Mouse (Mus musculus) G1E (cell line): ENCODE data around the gene Ndufa3.

ENCODE experiments used
- CTCF ChIP-seq: IDR thresholded peaks from 2 replicates; pipeline ENCODE4 v1.5.1; 2012; ENCODE audit warnings: low read depth, low read length, inconsistent platforms, mixed read lengths
- GATA1 ChIP-seq: IDR thresholded peaks from 2 replicates; pipeline ENCODE4 v1.6.1; 2012; ENCODE audit warnings: borderline replicate concordance, low read length, inconsistent platforms, mixed read lengths
- POLR2AphosphoS5 ChIP-seq: IDR thresholded peaks from 2 replicates; pipeline ENCODE4 v1.6.1; 2012; ENCODE audit warnings: low read depth, low read length, inconsistent platforms; ENCODE audit not compliant: insufficient replicate concordance

GRCm38 (mm10) chr7:3643412-3643811, 26.2 kb downstream of the Ndufa3 start:
- no peak for TF ChIP-seq CTCF
- TF ChIP-seq GATA1: no peak
- no peak for TF ChIP-seq POLR2AphosphoS5
